Mouse (Mus musculus): ENCODE data around the gene Epb41. TPM values are rescaled to one million over a fixed set of nuclear protein-coding genes. Genes with fewer than 3 reads are reported as not detected.

The Epb41 gene
- polyA plus RNA-seq, 1 experiment, result 15.7 TPM

- no peaks in the 10 kb centered on the region for H3K36me3 ChIP-seq (ENCODE audit: control insufficient read depth, insufficient read depth, low read length)
- 83% methylated on average over 4 of the region's 4 CpGs for WGBS
- TF ChIP-seq CTCF (IDR thresholded peaks at IDR 0.05; ENCODE audit: extremely low read depth, insufficient read length, insufficient replicate concordance, low read depth, low read length), result no peak
- TF ChIP-seq POLR2A (IDR thresholded peaks at IDR 0.05; ENCODE audit: low read depth, low read length), result no peak
- H3K4me1 ChIP-seq (ENCODE audit: control insufficient read depth, insufficient read depth, insufficient read length, low read length), result peaks cover 4% of the 10 kb centered on the region
- no peaks in the 10 kb centered on the region for H3K27me3 ChIP-seq (ENCODE audit: control insufficient read depth, insufficient read depth, low read length)
- no peak overlapping the region for H3K27ac ChIP-seq (ENCODE audit: insufficient read depth, low read depth, low read length)
- H3K4me3 ChIP-seq (ENCODE audit: low read depth, low read length), result no peak overlapping the region
Observed at GRCm38 (mm10) chr4:132111227-132111626, 36.1 kb upstream of the Epb41 start.

GRCm38 (mm10) chr4:132108221-132108620, 33.1 kb upstream of the Epb41 start:
- Histone ChIP-seq H3K4me1 (ENCODE audit: control insufficient read depth, insufficient read depth, insufficient read length, low read length) (no peaks in the 10 kb centered on the region; the same call in 1 of the 2 replicates), H3K27me3 (ENCODE audit: control insufficient read depth, insufficient read depth, low read length) (no peaks in the 10 kb centered on the region), H3K4me3 (ENCODE audit: low read depth, low read length) (no peak overlapping the region), H3K27ac (ENCODE audit: insufficient read depth, low read depth, low read length) (no peak overlapping the region), H3K36me3 (ENCODE audit: control insufficient read depth, insufficient read depth, low read length) (no peaks in the 10 kb centered on the region)
- TF ChIP-seq POLR2A (IDR thresholded peaks at IDR 0.05; ENCODE audit: low read depth, low read length) (no peak), CTCF (IDR thresholded peaks at IDR 0.05; ENCODE audit: extremely low read depth, insufficient read length, insufficient replicate concordance, low read depth, low read length) (no peak)
- 81% methylated on average over 7 of the region's 7 CpGs for WGBS

DNA sequence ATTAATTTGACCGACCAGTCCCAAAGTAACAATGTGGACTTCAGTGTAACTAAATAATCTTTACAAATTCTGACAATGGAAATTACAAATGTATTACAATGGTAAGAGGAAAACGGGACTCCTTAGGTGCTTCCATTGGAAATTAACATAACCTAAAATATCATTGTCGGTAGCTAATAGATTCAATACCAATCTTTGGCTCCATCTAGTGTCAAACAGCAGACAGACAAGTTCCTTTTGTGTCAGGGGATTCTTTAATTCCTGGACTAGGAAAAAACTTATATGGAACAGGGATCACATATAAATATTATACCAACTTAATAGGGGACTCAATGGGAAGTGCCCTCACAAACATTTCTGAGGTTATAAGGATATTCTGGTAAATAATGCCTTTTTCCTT, 26.0 kb upstream of the Epb41 start:
- WGBS, result 35% methylated on average over 3 of the region's 3 CpGs
- Histone ChIP-seq H3K4me3 (ENCODE audit: low read depth, low read length) (no peak overlapping the region), H3K27me3 (ENCODE audit: control insufficient read depth, insufficient read depth, low read length) (no peaks in the 10 kb centered on the region), H3K4me1 (ENCODE audit: control insufficient read depth, insufficient read depth, insufficient read length, low read length) (no peaks in the 10 kb centered on the region), H3K27ac (ENCODE audit: insufficient read depth, low read depth, low read length) (no peak overlapping the region), H3K36me3 (ENCODE audit: control insufficient read depth, insufficient read depth, low read length) (no peaks in the 10 kb centered on the region)
- TF ChIP-seq POLR2A (IDR thresholded peaks at IDR 0.05; ENCODE audit: low read depth, low read length), result no peak
- no peak for TF ChIP-seq CTCF (IDR thresholded peaks at IDR 0.05; ENCODE audit: extremely low read depth, insufficient read length, insufficient replicate concordance, low read depth, low read length)

- no peaks in the 10 kb centered on the region for H3K4me1 ChIP-seq (ENCODE audit: control insufficient read depth, insufficient read depth, insufficient read length, low read length)
- WGBS, result 90% methylated on average over 5 of the region's 5 CpGs
- TF ChIP-seq CTCF (IDR thresholded peaks at IDR 0.05; ENCODE audit: extremely low read depth, insufficient read length, insufficient replicate concordance, low read depth, low read length) (no peak), POLR2A (IDR thresholded peaks at IDR 0.05; ENCODE audit: low read depth, low read length) (no peak)
Observed at GRCm38 (mm10) chr4:132099548-132099947, 24.4 kb upstream of the Epb41 start.

DNA sequence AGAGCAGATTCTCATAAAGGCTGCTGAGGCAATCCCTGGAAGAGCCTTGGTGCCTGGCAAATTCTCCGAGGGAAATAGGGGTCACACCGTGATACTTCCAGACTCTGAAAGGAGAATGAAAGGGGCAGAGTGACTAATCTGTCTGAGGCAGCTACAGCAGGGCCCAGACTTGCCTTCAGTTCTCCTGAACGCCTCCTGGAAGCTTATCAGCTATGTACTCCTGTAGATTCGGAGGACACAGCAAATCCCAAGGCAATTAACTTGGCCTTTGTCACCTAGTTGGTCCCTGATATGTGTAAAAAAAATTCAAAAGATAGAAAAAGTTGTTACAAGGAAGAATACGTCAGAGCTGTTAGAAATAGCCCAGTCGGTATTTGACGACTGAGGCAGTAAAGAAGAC, 19.9 kb upstream of the Epb41 start:
- Histone ChIP-seq H3K4me3 (ENCODE audit: low read depth, low read length) (no peak overlapping the region), H3K36me3 (ENCODE audit: control insufficient read depth, insufficient read depth, low read length) (no peaks in the 10 kb centered on the region), H3K27ac (ENCODE audit: insufficient read depth, low read depth, low read length) (no peak overlapping the region), H3K27me3 (ENCODE audit: control insufficient read depth, insufficient read depth, low read length) (no peaks in the 10 kb centered on the region), H3K4me1 (ENCODE audit: control insufficient read depth, insufficient read depth, insufficient read length, low read length) (no peaks in the 10 kb centered on the region; the same call in 1 of the 2 replicates)
- no peak for TF ChIP-seq CTCF (IDR thresholded peaks at IDR 0.05; ENCODE audit: extremely low read depth, insufficient read length, insufficient replicate concordance, low read depth, low read length)
- TF ChIP-seq POLR2A (IDR thresholded peaks at IDR 0.05; ENCODE audit: low read depth, low read length), result no peak
- 45% methylated on average over 7 of the region's 7 CpGs for WGBS

More at GRCm38 (mm10) chr4:132099548-132099947, 24.4 kb upstream of the Epb41 start:
- Histone ChIP-seq H3K27ac (ENCODE audit: insufficient read depth, low read depth, low read length) (no peak overlapping the region), H3K27me3 (ENCODE audit: control insufficient read depth, insufficient read depth, low read length) (no peaks in the 10 kb centered on the region), H3K4me3 (ENCODE audit: low read depth, low read length) (no peak overlapping the region), H3K36me3 (ENCODE audit: control insufficient read depth, insufficient read depth, low read length) (no peaks in the 10 kb centered on the region)

DNA sequence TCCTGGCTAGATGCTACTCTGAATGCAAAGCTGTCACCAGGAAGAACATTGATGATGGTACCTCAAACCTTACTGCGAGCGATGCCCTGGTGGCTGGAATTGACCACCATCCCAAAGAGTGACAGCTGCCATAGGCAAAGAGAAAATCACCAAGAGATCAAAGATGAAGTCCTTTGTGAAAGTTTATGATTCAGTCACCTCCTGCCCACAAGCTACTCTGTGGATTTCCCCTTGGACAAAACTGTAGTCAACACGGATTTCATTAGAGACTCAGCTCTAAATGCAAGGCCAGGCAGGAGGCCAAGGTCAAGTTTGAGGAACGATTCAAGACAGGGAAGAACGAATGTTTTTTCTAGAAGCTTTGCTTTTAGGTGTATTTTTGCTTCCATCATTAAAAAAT, 18.8 kb upstream of the Epb41 start:
- 81% methylated on average over 5 of the region's 5 CpGs for WGBS

DNA sequence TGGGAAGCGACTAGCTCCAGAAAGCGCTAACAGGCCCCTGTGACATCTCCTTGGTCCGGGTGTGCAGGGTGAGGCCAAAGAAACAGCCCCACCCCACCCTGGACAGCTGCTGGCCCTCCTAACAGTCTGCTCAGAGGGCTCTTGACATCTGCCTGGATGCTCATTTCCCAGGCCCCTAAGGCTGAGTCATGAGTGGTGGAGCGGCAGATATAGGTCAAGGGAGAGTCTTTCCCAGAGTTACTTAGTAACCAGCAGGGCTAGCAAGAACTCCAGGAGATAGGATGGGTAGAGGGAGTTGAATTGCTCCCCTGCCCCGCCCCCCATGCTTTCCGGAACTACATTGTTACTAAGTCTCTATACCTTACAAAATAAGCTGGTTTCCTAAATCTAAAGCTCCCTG, 18.0 kb upstream of the Epb41 start:
- WGBS, result 45% methylated on average over 6 of the region's 6 CpGs
- H3K27ac ChIP-seq (ENCODE audit: insufficient read depth, low read depth, low read length), result no peak overlapping the region
- no peaks in the 10 kb centered on the region; the same call in 1 of the 2 replicates for H3K4me1 ChIP-seq (ENCODE audit: control insufficient read depth, insufficient read depth, insufficient read length, low read length)
- no peaks in the 10 kb centered on the region for H3K27me3 ChIP-seq (ENCODE audit: control insufficient read depth, insufficient read depth, low read length)
- no peak for TF ChIP-seq POLR2A (IDR thresholded peaks at IDR 0.05; ENCODE audit: low read depth, low read length)
- no peak for TF ChIP-seq CTCF (IDR thresholded peaks at IDR 0.05; ENCODE audit: extremely low read depth, insufficient read length, insufficient replicate concordance, low read depth, low read length)
- no peaks in the 10 kb centered on the region for H3K36me3 ChIP-seq (ENCODE audit: control insufficient read depth, insufficient read depth, low read length)
- H3K4me3 ChIP-seq (ENCODE audit: low read depth, low read length), result no peak overlapping the region

More for the DNA sequence above, 18.8 kb upstream of the Epb41 start:
- no peak overlapping the region for H3K27ac ChIP-seq (ENCODE audit: insufficient read depth, low read depth, low read length)
- TF ChIP-seq CTCF (IDR thresholded peaks at IDR 0.05; ENCODE audit: extremely low read depth, insufficient read length, insufficient replicate concordance, low read depth, low read length), result no peak
- TF ChIP-seq POLR2A (IDR thresholded peaks at IDR 0.05; ENCODE audit: low read depth, low read length), result no peak
- no peaks in the 10 kb centered on the region for H3K27me3 ChIP-seq (ENCODE audit: control insufficient read depth, insufficient read depth, low read length)
- no peaks in the 10 kb centered on the region; the same call in 1 of the 2 replicates for H3K4me1 ChIP-seq (ENCODE audit: control insufficient read depth, insufficient read depth, insufficient read length, low read length)
- H3K4me3 ChIP-seq (ENCODE audit: low read depth, low read length), result no peak overlapping the region
- H3K36me3 ChIP-seq (ENCODE audit: control insufficient read depth, insufficient read depth, low read length), result no peaks in the 10 kb centered on the region
